Mouse (Mus musculus) T-cell, adult 2 months (primary cell): Measurements from ENCODE around the gene Mtmr4.

Experiments used
- DNase-seq: peaks from one replicate; pipeline ENCODE4 v3.0.0; 2022; ENCODE audit warnings: low spot score

Mtmr4 gene

GRCm38 (mm10) chr11:87615551-87615950 is 23.6 kb downstream of the Mtmr4 start:
- DNase-seq = no peak

DNA sequence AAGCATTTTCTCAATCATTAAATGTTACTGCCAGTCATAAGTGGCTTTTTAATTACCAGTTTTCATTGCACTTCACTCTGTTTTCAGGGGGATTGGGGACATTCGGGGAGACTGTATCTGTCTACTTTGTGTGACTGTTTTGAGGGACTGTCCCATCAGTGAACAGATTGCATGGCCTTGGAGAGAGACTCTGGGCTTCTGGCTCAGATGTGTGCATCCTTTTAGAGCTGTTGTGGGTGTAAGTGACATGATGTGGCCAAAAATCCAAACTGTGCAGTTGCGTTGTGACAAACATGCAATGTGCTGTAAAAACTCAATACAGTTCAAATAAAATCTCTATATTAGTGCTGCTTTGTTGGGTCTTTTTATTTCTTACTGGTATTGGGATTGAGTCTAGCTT is 24.0 kb downstream of the Mtmr4 start:
- no peak for DNase-seq

DNA sequence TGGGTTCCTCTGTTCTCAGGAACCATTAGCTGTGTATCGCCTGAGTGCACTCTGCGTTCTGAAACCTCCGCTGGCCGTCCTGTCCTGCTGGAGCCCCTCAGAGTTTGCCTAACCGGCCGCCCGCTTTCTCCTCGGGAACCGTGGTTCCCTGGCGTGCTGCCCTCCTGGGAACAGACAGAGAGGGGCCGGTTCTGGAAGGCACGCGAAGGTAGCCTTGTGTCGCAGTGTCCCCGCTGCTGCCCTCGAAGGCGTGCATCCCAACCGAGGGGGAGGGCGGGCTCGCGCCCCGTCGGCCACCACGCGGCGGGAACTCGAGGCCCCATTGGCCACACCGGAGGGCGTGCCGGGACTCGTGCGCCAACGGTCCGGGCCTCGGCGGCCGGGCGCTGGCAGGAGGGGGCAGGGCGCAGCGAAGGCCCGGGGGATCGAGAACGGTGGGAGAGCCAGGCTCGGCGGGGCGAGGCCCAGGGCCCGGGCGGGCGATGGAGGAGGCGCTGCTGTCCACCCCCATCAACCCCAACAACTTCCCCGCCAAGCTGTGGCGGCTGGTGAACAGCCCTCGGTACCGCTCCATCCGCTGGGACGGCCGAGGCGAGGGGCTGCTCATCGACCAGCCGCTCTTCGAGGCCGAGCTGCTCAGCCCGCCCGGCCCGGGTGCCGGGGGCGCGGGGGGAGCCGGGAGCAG is 25.0 kb downstream of the Mtmr4 start, which contains the start of gene Hsf5:
TSS of gene Hsf5 (plus strand) at position 375 of the 685 bp plus-strand sequence.
- no peak for DNase-seq

GRCm38 (mm10) chr11:87617606-87618005 is 25.6 kb downstream of the Mtmr4 start:
- DNase-seq = no peak

DNA sequence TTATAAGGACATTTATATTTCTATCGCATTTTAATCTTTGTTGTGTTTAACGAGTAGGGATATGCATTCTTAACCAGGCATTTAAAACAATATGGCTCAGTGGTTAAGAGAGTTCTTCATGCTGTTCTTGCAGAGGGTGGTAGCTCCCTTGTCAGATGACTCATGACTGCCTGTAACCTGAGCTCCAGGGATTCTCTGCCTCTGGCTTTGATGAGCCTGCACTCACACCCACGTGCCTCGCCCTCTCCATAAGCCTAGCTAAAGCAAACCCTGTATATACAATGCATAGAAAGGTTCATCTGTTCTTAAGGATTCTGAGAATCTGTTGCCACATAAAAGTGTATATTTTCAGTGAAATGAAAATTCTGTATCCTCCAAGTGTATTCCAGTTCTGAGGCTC is 31.2 kb downstream of the Mtmr4 start:
- DNase-seq = no peak

DNA sequence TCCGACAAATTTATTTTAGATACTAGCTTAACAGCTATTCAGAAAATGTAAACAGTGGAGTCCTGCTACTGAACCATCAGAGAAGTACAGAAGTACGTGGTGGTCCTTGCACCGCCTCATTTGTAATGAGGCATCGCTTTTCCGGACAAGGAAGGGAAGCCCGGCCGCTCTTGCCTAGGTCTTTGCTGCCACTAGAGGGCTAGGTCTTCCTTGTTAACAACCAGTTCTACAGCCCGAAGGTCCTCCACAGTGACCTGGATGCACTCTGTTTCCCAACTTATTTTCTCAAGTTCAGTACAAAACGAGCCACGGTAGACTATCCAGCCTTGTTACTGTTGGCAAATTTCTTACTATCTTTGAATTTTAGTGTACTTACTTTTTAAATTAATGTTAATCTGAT is 37.9 kb downstream of the Mtmr4 start:
- DNase-seq = peak; percentile 36

DNA sequence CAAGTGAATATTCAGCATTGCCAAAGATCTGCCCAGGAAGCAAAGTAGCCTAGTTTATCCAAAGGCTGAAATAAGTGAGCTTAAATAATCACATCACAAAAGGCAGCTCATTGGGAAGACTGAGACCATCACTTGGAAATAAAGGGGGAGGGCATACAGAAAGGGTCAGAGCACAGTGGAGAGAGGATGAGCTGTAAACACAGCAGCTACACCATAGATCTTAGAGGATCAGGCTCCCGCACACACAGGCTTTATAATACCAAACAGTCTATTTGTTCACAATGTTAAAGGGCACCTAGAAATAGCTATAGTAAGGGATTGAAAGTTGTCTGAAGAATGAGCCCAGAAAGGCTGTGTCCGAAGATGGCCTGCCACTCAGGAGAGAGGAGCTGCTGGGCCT is 46.8 kb downstream of the Mtmr4 start:
- no peak for DNase-seq

GRCm38 (mm10) chr11:87639206-87639605 is 47.2 kb downstream of the Mtmr4 start:
- DNase-seq = peak; percentile 32

DNA sequence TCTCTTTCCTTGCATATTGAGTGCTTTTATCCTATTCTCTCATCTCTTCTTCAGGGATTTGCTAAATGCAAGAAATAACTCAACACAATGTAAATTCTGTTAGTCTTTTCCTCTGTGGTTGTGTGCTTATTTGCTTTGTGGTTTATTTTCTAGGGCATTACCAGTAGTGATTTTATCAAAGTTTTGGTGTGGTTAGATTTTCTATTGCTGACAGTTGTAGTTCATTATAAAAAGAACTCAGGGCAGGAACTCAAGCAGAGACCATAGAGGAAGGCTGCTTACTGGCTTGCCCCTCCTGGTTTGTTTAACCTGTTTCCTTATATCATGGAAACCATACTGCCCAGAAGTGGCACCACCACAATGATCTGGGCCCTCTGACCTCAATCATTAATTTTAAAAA is 50.9 kb downstream of the Mtmr4 start:
- DNase-seq = no peak

GRCm38 (mm10) chr11:87654693-87655092 is 62.7 kb downstream of the Mtmr4 start:
- DNase-seq = no peak

DNA sequence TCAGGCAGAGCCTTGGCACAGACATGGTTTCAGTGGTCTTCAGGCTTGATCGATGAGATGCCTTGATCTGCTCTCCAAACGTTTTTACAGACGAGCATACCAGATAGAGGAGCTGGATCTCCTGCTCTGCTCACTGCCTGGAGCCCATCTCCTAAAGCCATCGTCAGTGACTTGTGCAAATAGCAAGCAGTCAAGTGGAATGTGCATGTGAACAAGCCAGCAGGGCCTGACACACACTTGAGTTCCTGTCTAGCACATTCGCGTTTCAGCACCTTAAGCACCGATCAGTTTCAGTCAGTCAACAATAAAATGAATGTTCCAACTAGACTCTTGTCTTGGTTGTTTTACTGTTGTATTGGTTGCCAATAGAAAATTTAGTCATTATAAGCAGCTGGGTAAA is 67.3 kb downstream of the Mtmr4 start:
- no peak for DNase-seq

GRCm38 (mm10) chr11:87662407-87662806 is 70.4 kb downstream of the Mtmr4 start, which contains the start of gene Rnf43:
Rnf43 (plus strand) TSS chr11:87662722.
- DNase-seq = peak; percentile 88

DNA sequence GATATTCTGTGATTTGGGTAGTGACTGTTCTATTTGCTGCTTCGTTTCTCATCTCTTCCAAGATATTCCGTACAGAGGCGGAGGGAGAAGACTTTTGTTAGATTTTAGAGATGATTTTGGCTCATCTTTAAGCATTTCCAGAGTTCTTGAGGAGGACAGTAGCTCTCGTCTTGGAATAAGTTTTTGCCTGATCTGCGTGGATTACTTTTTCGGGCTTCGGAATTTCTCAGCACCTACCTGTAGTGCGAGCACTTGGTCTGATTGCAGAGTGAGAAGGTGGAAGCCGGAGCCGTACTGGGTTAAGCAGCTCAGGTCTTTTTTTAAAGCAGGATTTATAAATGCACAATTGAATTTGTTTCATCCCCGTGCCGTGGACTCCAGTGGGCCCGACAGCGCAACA is 70.9 kb downstream of the Mtmr4 start:
- no peak for DNase-seq

DNA sequence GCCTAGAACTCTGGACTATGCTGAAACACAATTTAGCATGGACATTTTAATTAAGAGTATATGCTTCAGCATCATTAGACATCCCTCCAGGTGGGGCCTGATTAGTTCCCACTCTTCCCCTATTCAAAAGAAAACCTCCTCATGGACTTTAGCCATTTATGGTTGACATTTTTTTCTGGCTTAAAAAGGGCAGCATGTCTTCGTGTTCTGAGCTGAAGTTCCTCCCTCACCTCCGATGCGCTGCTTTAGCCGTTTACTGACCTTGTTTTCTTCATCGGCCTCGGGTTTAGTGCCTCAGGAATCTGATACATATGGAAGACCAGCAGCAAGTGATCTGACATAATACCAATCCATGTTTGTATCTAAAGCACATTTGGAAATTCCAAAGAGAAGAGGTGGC is 72.0 kb downstream of the Mtmr4 start:
- DNase-seq = no peak

GRCm38 (mm10) chr11:87664521-87664920 is 72.6 kb downstream of the Mtmr4 start:
- DNase-seq = no peak

DNA sequence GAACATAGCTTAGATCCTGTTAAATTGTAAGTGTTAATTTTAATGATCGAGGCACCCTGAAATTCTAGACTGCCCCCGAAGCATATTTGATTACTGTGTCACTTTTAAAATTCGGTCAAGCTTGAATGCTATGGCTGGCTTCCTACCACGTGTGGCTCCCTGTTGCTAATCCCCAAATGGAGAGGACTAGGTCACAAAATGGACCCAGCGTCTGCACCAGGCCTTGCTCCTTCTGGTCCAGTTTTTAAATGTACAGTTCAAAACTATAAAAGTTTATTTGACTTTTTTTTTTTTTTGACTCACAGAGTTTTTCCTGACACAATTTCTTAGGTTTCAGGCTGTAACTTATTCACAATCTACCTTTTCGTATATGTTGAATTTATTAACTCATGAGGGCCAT is 73.3 kb downstream of the Mtmr4 start:
- no peak for DNase-seq

GRCm38 (mm10) chr11:87665658-87666057 is 73.7 kb downstream of the Mtmr4 start:
- DNase-seq = no peak
